Mouse (Mus musculus): ENCODE measurements around the gene Mex3d.

DNA sequence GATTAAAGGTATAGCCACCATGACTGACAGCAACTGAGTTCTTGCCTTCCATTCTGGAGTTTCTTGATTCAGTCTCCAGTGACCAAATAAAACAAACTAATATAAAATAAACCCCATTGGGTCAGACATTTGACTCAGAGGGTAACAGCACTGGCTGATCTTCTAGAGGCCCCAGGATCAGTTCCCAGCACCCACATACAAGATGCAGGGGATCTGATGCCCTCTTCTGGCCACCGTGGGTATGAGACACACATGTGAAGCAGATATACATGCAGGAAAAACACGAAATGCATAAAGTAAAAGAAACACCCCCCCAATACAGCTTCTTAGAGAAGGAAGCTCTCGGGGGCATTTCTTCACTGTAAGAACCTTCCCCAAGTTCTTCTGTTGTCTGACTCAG is 37.6 kb upstream of the Mex3d start:
- TF ChIP-seq GATA1 (IDR thresholded peaks at IDR 0.05; ENCODE audit: borderline replicate concordance, low read length): no peak
- no peak for TF ChIP-seq FLI1 (IDR thresholded peaks at IDR 0.05; ENCODE audit: low read length)
